Mouse (Mus musculus): Measurements from ENCODE around the gene Acbd3.

The Acbd3 gene

GRCm38 (mm10) chr1:180791821-180792480, 66.1 kb downstream of the Acbd3 start:
- DNase-seq: peak; percentile 49

- DNase-seq: peak; percentile 61
These were observed 67.0 kb downstream of the Acbd3 start for GRCm38 (mm10) chr1:180792814-180793213.

- no peak for DNase-seq
These were observed 67.7 kb downstream of the Acbd3 start for GRCm38 (mm10) chr1:180793445-180794117.

- DNase-seq: peak; percentile 73
These were observed 68.3 kb downstream of the Acbd3 start for GRCm38 (mm10) chr1:180794170-180794569.

DNA sequence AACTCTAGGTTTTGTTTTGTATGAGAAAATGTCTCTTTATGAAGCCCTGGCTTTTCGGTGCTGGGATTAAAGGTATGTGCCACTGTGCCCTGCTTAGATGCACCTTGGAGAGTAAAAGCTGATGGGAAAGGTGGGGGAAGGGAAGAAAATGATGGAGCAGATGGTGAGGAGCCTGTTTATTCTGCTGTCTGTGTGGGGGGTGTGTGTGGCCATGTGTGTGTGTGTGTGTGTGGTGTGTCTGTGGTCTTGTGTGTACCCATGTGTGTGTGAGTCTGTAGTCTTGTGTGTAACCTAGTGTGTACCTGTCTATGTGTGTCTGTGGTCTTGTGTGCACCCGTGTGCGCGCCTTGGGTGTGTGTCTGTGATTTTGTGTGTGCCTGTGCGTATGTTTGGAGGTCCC, 72.8 kb downstream of the Acbd3 start:
- DNase-seq: no peak

GRCm38 (mm10) chr1:180799253-180799652, 73.4 kb downstream of the Acbd3 start:
- DNase-seq: no peak

DNA sequence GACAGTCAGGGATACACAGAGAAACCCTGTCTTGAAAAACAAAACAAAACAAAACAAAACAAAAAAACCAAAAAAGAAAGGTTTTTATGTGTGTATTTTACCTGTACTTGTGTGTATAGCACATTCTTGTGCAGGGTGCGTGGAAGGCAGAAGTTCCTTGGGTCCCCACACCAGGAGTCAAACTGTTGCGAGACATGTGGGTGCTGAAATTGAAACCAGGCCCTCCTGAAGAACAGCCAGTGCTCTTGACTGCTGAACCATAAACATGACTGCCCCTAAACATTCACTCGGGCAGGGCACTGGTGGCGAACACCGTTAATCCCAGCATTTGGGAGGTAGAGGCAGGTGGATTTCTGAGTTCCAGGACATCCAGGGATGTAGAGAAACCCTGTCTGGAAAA, 74.2 kb downstream of the Acbd3 start:
- no peak for DNase-seq

DNA sequence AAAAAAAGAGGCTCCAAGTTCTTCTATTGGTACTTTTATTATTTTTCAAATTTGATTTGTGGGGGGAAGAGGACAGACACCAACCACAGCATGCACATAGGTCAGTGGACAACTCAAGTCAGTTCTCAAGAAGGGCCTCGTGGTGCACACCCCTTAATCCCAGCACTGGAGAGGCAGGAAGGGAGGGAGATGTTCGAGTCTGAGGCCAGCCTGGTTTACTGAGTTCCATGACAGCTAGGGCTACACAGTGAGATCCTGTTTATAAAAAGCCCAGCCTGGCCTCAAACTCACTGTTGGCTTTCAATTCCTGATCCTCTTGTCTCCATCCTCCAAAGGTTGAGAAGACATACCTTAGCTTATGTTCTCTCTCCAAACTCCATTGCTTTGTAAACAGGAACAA, 75.0 kb downstream of the Acbd3 start:
- no peak for DNase-seq

GRCm38 (mm10) chr1:180801466-180801994, 75.7 kb downstream of the Acbd3 start:
- no peak for DNase-seq

Measured in cerebellum, adult 11 months (tissue).